Mouse (Mus musculus): ENCODE data around the gene Zkscan4.

GRCm38 (mm10) chr13:21435476-21435875 is 43.2 kb upstream of the Zkscan4 start:
- TF ChIP-seq CTCF (IDR thresholded peaks at IDR 0.05; ENCODE audit: borderline replicate concordance, insufficient read depth, low read depth, low read length) (no peak), POLR2A (IDR thresholded peaks at IDR 0.05; ENCODE audit: borderline replicate concordance, insufficient read depth, low read length) (no peak)
